Mouse (Mus musculus) CH12.LX (cell line): Measurements from ENCODE around the gene Far2. TPM values are rescaled to one million over a fixed set of nuclear protein-coding genes. Genes with fewer than 3 reads are reported as not detected.

Experiments used
- DNase-seq: peaks from one replicate; pipeline ENCODE4 v3.0.0-alpha.2; 2013; ENCODE audit errors: extremely low read depth
- H3K27ac ChIP-seq: 2 replicates; pipeline ENCODE4 v1.5.1; 2012; ENCODE audit warnings: low read depth, mild to moderate bottlenecking, control low read depth, moderate library complexity; ENCODE audit not compliant: insufficient read depth
- H3K27me3 ChIP-seq: replicated peaks from 2 replicates; pipeline ENCODE3; 2012; ENCODE audit warnings: inconsistent platforms
- H3K36me3 ChIP-seq, 2 experiments: replicated peaks in 1 of 2; 2 replicates each; pipeline versions ENCODE3 to v1.6.1; 2012; ENCODE audit warnings: inconsistent platforms in 1 of 2, low read length in 1 of 2, mild to moderate bottlenecking in 1 of 2, mixed read lengths in 1 of 2, moderate library complexity in 1 of 2; ENCODE audit not compliant: control insufficient read depth in 1 of 2, insufficient read depth in 1 of 2
- H3K4me1 ChIP-seq, 2 experiments: 2 replicates each; pipeline ENCODE4 v1.6.1; 2012; ENCODE audit warnings: inconsistent platforms in 1 of 2, moderate library complexity in 1 of 2; ENCODE audit not compliant: insufficient read depth in 2 of 2, control insufficient read depth in 1 of 2
- H3K4me2 ChIP-seq: 2 replicates; pipeline ENCODE4 v1.6.1; 2012; ENCODE audit warnings: low read depth, mild to moderate bottlenecking, control low read depth; ENCODE audit not compliant: poor library complexity, insufficient read depth, severe bottlenecking
- H3K4me3 ChIP-seq, 3 experiments: fragments of 150-350 bp in 1 of 3; sonication (generic) in 1 of 3; replicated peaks in 1 of 3; 2 replicates each; pipeline versions ENCODE3 to v1.5.1; 2011 to 2012; ENCODE audit warnings: low read depth in 2 of 3, low read length in 2 of 3, mild to moderate bottlenecking in 2 of 3, moderate library complexity in 2 of 3, control low read depth in 1 of 3, improper control_type of control experiment in 1 of 3, inconsistent platforms in 1 of 3, mixed read lengths in 1 of 3; ENCODE audit not compliant: poor library complexity in 1 of 3
- H3K79me2 ChIP-seq: replicated peaks from 2 replicates; pipeline ENCODE4 v1.6.1; 2012; ENCODE audit warnings: mild to moderate bottlenecking, moderate library complexity; ENCODE audit not compliant: control insufficient read depth, poor library complexity, insufficient read depth, severe bottlenecking; ENCODE audit errors: extremely low read depth
- H3K9ac ChIP-seq: 2 replicates; pipeline ENCODE4 v1.6.1; 2012; ENCODE audit warnings: low read depth, mild to moderate bottlenecking, control low read depth, moderate library complexity; ENCODE audit not compliant: insufficient read depth
- H3K9me3 ChIP-seq: replicated peaks from 2 replicates; pipeline ENCODE3; 2012; ENCODE audit warnings: low read length, inconsistent platforms, mixed read lengths
- BHLHE40 ChIP-seq: IDR thresholded peaks from 2 replicates; pipeline ENCODE4 v1.6.1; 2011; ENCODE audit warnings: mild to moderate bottlenecking, low read depth, low read length, improper control_type of control experiment
- CHD1 ChIP-seq: IDR thresholded peaks from 2 replicates; pipeline ENCODE4 v1.6.1; 2012; ENCODE audit warnings: low read depth, low read length, improper control_type of control experiment, inconsistent platforms
- CTCF ChIP-seq, 2 experiments: IDR thresholded peaks in 1 of 2; conservative IDR thresholded peaks in 1 of 2; 2 replicates each; pipeline ENCODE4 v1.5.1; 2011 to 2012; ENCODE audit warnings: low read depth in 2 of 2, low read length in 2 of 2, improper control_type of control experiment in 1 of 2, inconsistent platforms in 1 of 2, mild to moderate bottlenecking in 1 of 2, moderate library complexity in 1 of 2
- HCFC1 ChIP-seq: IDR thresholded peaks from 2 replicates; pipeline ENCODE4 v1.6.1; 2012; ENCODE audit warnings: low read depth, mild to moderate bottlenecking, inconsistent platforms, low read length, improper control_type of control experiment
- IRF4 ChIP-seq: IDR thresholded peaks from 2 replicates; pipeline ENCODE4 v1.6.1; 2014; ENCODE audit warnings: low read depth, mild to moderate bottlenecking, inconsistent platforms, low read length, improper control_type of control experiment
- JUN ChIP-seq: IDR thresholded peaks from 2 replicates; pipeline ENCODE4 v1.6.1; 2011; ENCODE audit warnings: low read depth, mild to moderate bottlenecking, low read length, improper control_type of control experiment, moderate library complexity; ENCODE audit not compliant: insufficient read depth
- JUND ChIP-seq: conservative IDR thresholded peaks from 2 replicates; pipeline ENCODE4 v1.6.1; 2011; ENCODE audit warnings: low read depth, low read length, improper control_type of control experiment
- KAT2A ChIP-seq: IDR thresholded peaks from 2 replicates; pipeline ENCODE4 v1.6.1; 2012; ENCODE audit warnings: low read length, improper control_type of control experiment, inconsistent platforms; ENCODE audit not compliant: insufficient replicate concordance
- MAFK ChIP-seq: IDR thresholded peaks from 2 replicates; pipeline ENCODE4 v1.6.1; 2011; ENCODE audit warnings: low read length, improper control_type of control experiment; ENCODE audit not compliant: insufficient replicate concordance
- MAX ChIP-seq: IDR thresholded peaks from 2 replicates; pipeline ENCODE4 v1.6.1; 2011; ENCODE audit warnings: low read length, improper control_type of control experiment
- MAZ ChIP-seq: IDR thresholded peaks from 2 replicates; pipeline ENCODE4 v1.6.1; 2012; ENCODE audit warnings: low read depth, mild to moderate bottlenecking, inconsistent platforms, low read length, improper control_type of control experiment, moderate library complexity
- MEF2A ChIP-seq: IDR thresholded peaks from 2 replicates; pipeline ENCODE4 v1.6.1; 2014; ENCODE audit warnings: low read depth, mild to moderate bottlenecking, inconsistent platforms, low read length, improper control_type of control experiment, borderline replicate concordance
- NELFE ChIP-seq: IDR thresholded peaks from 2 replicates; pipeline ENCODE4 v1.6.1; 2011; ENCODE audit warnings: low read depth, low read length, improper control_type of control experiment
- POLR2A ChIP-seq: IDR thresholded peaks from 2 replicates; pipeline ENCODE4 v1.6.1; 2011; ENCODE audit warnings: low read depth, mild to moderate bottlenecking, improper control_type of control experiment, low read length
- RAD21 ChIP-seq: IDR thresholded peaks from 2 replicates; pipeline ENCODE4 v1.6.1; 2011; ENCODE audit warnings: low read depth, mild to moderate bottlenecking, low read length, improper control_type of control experiment, moderate library complexity
- SMC3 ChIP-seq: IDR thresholded peaks from 2 replicates; pipeline ENCODE4 v1.6.1; 2011; ENCODE audit warnings: low read depth, low read length, improper control_type of control experiment
- TBP ChIP-seq: conservative IDR thresholded peaks from 2 replicates; pipeline ENCODE4 v1.6.1; 2011; ENCODE audit warnings: low read depth, low read length, improper control_type of control experiment
- TCF12 ChIP-seq: IDR thresholded peaks from 2 replicates; pipeline ENCODE4 v1.6.1; 2014; ENCODE audit warnings: low read depth, mild to moderate bottlenecking, inconsistent platforms, low read length, improper control_type of control experiment
- UBTF ChIP-seq: IDR thresholded peaks from 2 replicates; pipeline ENCODE4 v1.6.1; 2012; ENCODE audit warnings: low read depth, mild to moderate bottlenecking, inconsistent platforms, low read length, improper control_type of control experiment, moderate library complexity
- USF1 ChIP-seq: IDR thresholded peaks from 2 replicates; pipeline ENCODE4 v1.6.1; 2014; ENCODE audit warnings: low read depth, mild to moderate bottlenecking, inconsistent platforms, low read length, improper control_type of control experiment
- ZKSCAN1 ChIP-seq: IDR thresholded peaks from 2 replicates; pipeline ENCODE4 v1.6.1; 2012; ENCODE audit warnings: low read depth, inconsistent platforms, low read length, improper control_type of control experiment, borderline replicate concordance
- ZMIZ1 ChIP-seq: IDR thresholded peaks from 2 replicates; pipeline ENCODE4 v1.6.1; 2012; ENCODE audit warnings: low read depth, mild to moderate bottlenecking, inconsistent platforms, low read length, improper control_type of control experiment
- dilution Hi-C: fragments of 300-500 bp; cut with MboI; formaldehyde crosslinking; loops from 2 replicates; pipeline ENCODE4 v1.14.3; 2020; ENCODE audit warnings: low sequenced_read_pairs; ENCODE audit not compliant: extremely low pct_unique_long_range_greater_than_20kb, extremely low pct_ligation_motif_present
- in situ Hi-C: fragments of 300-500 bp; cut with MboI; formaldehyde crosslinking; loops from 3 replicates; pipeline ENCODE4 v1.14.3; 2019; ENCODE audit warnings: low sequenced_read_pairs, low pct_ligation_motif_present, low pct_unique_long_range_greater_than_20kb, mixed read lengths
- polyA plus RNA-seq: library from polyadenylated mRNA; unstranded; fragments of >175 nt; gene quantifications from 2 replicates; pipeline ENCODE4 v1.2.1, GENCODE M21; 2012; ENCODE audit warnings: low read depth; ENCODE audit not compliant: insufficient read length
- total RNA-seq, 2 experiments: library from RNA; depleted of rRNA; stranded (reverse); fragments of 300-350 nt in 1 of 2; fragments of >200 nt in 1 of 2; gene quantifications; 2 replicates each; pipeline ENCODE4 v1.2.3; 2012 to 2014

Gene Far2
- total and polyA plus RNA-seq, 3 experiments = 0.51 to 1.6 TPM; not detected in 1

DNA sequence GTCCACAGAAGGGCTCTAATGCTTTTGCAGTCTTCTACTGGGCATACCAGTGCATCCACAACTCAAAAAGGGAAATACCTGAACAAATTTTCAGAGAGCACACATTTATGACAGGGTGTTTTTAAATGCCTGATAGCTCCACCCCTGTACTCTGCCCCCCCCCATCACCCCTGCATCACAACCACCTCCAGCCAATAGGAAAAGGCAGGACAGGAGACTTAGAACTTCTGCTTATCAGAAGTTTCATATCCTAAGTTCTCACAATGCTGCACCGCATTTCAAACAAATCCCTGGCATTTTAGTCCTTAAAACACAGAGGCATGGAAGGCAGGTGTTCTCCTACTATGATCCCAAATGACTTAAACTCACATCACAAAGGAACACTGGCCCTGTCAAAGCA is 55.4 kb downstream of the Far2 start:
- Histone ChIP-seq H3K36me3 (no peaks in the 10 kb centered on the region), H3K9me3 (no peaks in the 10 kb centered on the region), H3K79me2 (no peaks in the 10 kb centered on the region), H3K4me1 (peaks cover 0 to 3% of the 10 kb centered on the region in 2 experiments; a peak in 2 of 4 replicates), H3K4me3 (no peak overlapping the region), H3K27ac (no peak overlapping the region), H3K27me3 (no peaks in the 10 kb centered on the region), H3K9ac (no peak overlapping the region), H3K4me2 (no peak overlapping the region)
- in situ Hi-C loops = no loop called here
- dilution Hi-C loops = no loop called here
- TF ChIP-seq POLR2A = no peak
- TF ChIP-seq JUND = no peak
- TF ChIP-seq JUN = no peak
- no peak for TF ChIP-seq ZKSCAN1
- no peak for TF ChIP-seq MEF2A
- TF ChIP-seq SMC3 = no peak
- TF ChIP-seq MAFK = no peak
- TF ChIP-seq MAZ = no peak
- no peak for DNase-seq

- TF ChIP-seq SMC3 = peak; percentile 41
- TF ChIP-seq CTCF (conservative IDR thresholded peaks at IDR 0.05 in 1 of 2, IDR thresholded peaks at IDR 0.05 in 1 of 2; ENCODE audit: low read depth in 2 of 2, low read length in 2 of 2) = peak; percentile 53 to 69
- TF ChIP-seq ZMIZ1 = no peak
- TF ChIP-seq MAFK = no peak
- TF ChIP-seq RAD21 = peak; percentile 16
Observed at GRCm38 (mm10) chr6:148104212-148104611, 57.2 kb downstream of the Far2 start.

GRCm38 (mm10) chr6:148105722-148106268 is 58.7 kb downstream of the Far2 start:
- no peak overlapping the region for H3K4me2 ChIP-seq
- no peak overlapping the region for H3K27ac ChIP-seq
- no peak overlapping the region for H3K9ac ChIP-seq
- no peaks in the 10 kb centered on the region for H3K9me3 ChIP-seq
- no peaks in the 10 kb centered on the region for H3K36me3 ChIP-seq
- in situ Hi-C loops (no loop called here), dilution Hi-C loops (no loop called here)
- H3K4me1 ChIP-seq = peaks cover 0 to 3% of the 10 kb centered on the region in 2 experiments; a peak in 2 of 4 replicates
- no peaks in the 10 kb centered on the region for H3K27me3 ChIP-seq
- no peaks in the 10 kb centered on the region for H3K79me2 ChIP-seq
- no peak overlapping the region for H3K4me3 ChIP-seq
- DNase-seq = no peak
- TF ChIP-seq MAX = no peak
- no peak for TF ChIP-seq IRF4
- TF ChIP-seq KAT2A = no peak
- TF ChIP-seq HCFC1 = no peak
- TF ChIP-seq CTCF (conservative IDR thresholded peaks at IDR 0.05 in 1 of 2, IDR thresholded peaks at IDR 0.05 in 1 of 2; ENCODE audit: low read depth in 2 of 2, low read length in 2 of 2) = no peak
- TF ChIP-seq RAD21 = no peak
- TF ChIP-seq USF1 = no peak
- no peak for TF ChIP-seq JUND
- TF ChIP-seq UBTF = no peak
- TF ChIP-seq ZKSCAN1 = no peak
- TF ChIP-seq BHLHE40 = no peak
- no peak for TF ChIP-seq CHD1
- TF ChIP-seq TBP = no peak
- TF ChIP-seq POLR2A = no peak
- TF ChIP-seq NELFE = no peak
- TF ChIP-seq TCF12 = no peak

More at GRCm38 (mm10) chr6:148104212-148104611, 57.2 kb downstream of the Far2 start:
- Histone ChIP-seq H3K4me2 (peak overlapping the region; percentile 29; the same call in 1 of the 2 replicates), H3K9me3 (no peaks in the 10 kb centered on the region), H3K9ac (no peak overlapping the region), H3K27me3 (no peaks in the 10 kb centered on the region), H3K79me2 (no peaks in the 10 kb centered on the region), H3K27ac (no peak overlapping the region), H3K4me3 (no peak overlapping the region), H3K4me1 (peaks cover 0 to 3% of the 10 kb centered on the region in 2 experiments; a peak in 2 of 4 replicates), H3K36me3 (no peaks in the 10 kb centered on the region)
- peak; percentile 55 for DNase-seq
- in situ Hi-C loops = no loop called here
- dilution Hi-C loops = no loop called here
